ENCODE assay signal across 19 mouse cellular contexts in the genomic region with DNA sequence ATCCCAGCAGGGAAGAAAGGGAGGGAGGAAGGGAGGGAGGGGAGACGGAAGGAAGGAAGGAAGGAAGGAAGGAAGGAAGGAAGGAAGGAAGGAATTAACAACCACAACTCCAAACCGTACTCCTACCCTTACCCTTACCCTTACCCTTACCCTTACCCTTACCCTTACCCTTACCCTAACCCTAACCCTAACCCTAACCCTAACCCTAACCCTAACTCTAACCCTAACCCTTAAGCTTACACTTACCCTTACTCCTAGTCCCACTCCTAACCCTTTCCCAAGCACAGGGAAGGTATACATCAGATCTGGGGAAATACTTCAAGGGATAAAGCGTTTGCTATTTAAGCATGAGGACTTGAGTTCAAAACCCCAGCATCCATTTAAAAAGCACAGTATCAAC.
DNase-seq lines count a peak whose midpoint lies in the region; ATAC-seq and TF ChIP-seq lines count a peak whose summit lies in the region.
"Had no signal": no experiment of that assay in that cellular context is flagged by ENCODE, and none has a peak within 500 bp of the region (broad histone marks: within the 10 kb centered on the region; RNA-seq: fewer than 3 reads in every experiment).

No protein-coding gene starts in this region.

- 78% methylated on average over 3 of the region's 3 CpGs for WGBS in forebrain, embryonic 13.5 days
- 81% methylated on average over 3 of the region's 3 CpGs for WGBS in forebrain, embryonic 10.5 days
- 84% methylated on average over 3 of the region's 3 CpGs for WGBS in intestine, embryonic 14.5 days
- 89% methylated on average over 3 of the region's 3 CpGs for WGBS in intestine, postnatal 0 days
- 90% methylated on average over 3 of the region's 3 CpGs for WGBS in neural tube, embryonic 13.5 days
- 80% methylated on average over 3 of the region's 3 CpGs for WGBS in stomach, embryonic 16.5 days
- WGBS in midbrain, embryonic 14.5 days = 89% methylated on average over 3 of the region's 3 CpGs

- no peaks in the 10 kb centered on the region for H3K9me3 ChIP-seq in forebrain, embryonic 13.5 days (replicated peaks)
- no peaks in the 10 kb centered on the region for H3K9me3 ChIP-seq in forebrain, embryonic 10.5 days
- no peaks in the 10 kb centered on the region for H3K9me3 ChIP-seq in intestine, embryonic 14.5 days (ENCODE audit: control insufficient read depth, low read length)
- H3K9me3 ChIP-seq in intestine, postnatal 0 days (ENCODE audit: control insufficient read depth) = no peaks in the 10 kb centered on the region
- no peaks in the 10 kb centered on the region for H3K9me3 ChIP-seq in neural tube, embryonic 13.5 days
- no peaks in the 10 kb centered on the region for H3K9me3 ChIP-seq in stomach, embryonic 16.5 days (replicated peaks; ENCODE audit: control insufficient read depth, low read length)
- H3K9me3 ChIP-seq in midbrain, embryonic 14.5 days (ENCODE audit: control insufficient read depth, low read length) = no peaks in the 10 kb centered on the region
- H3K9me3 ChIP-seq: hindbrain, embryonic 12.5 days; limb, embryonic 15.5 days; midbrain, embryonic 13.5 days had no signal

- no peaks in the 10 kb centered on the region for H3K27me3 ChIP-seq in forebrain, embryonic 13.5 days
- H3K27me3 ChIP-seq in forebrain, embryonic 10.5 days (ENCODE audit: poor library complexity, severe bottlenecking) = no peaks in the 10 kb centered on the region
- no peaks in the 10 kb centered on the region for H3K27me3 ChIP-seq in intestine, embryonic 14.5 days (replicated peaks; ENCODE audit: control insufficient read depth, insufficient read depth, low read length)
- no peaks in the 10 kb centered on the region for H3K27me3 ChIP-seq in intestine, postnatal 0 days (replicated peaks; ENCODE audit: control insufficient read depth, insufficient read depth, low read length)
- no peaks in the 10 kb centered on the region for H3K27me3 ChIP-seq in neural tube, embryonic 13.5 days
- H3K27me3 ChIP-seq in stomach, embryonic 16.5 days (ENCODE audit: control insufficient read depth, insufficient read depth, low read length) = no peaks in the 10 kb centered on the region
- H3K27me3 ChIP-seq in midbrain, embryonic 14.5 days (ENCODE audit: control insufficient read depth, insufficient read depth, low read length) = no peaks in the 10 kb centered on the region
- H3K27me3 ChIP-seq: hindbrain, embryonic 12.5 days; limb, embryonic 15.5 days; midbrain, embryonic 13.5 days had no signal

- H3K4me3 ChIP-seq in forebrain, embryonic 13.5 days = no peak overlapping the region
- H3K4me3 ChIP-seq in forebrain, embryonic 10.5 days = no peak overlapping the region
- H3K4me3 ChIP-seq in intestine, embryonic 14.5 days (ENCODE audit: low read depth, low read length) = no peak overlapping the region
- H3K4me3 ChIP-seq in intestine, postnatal 0 days (ENCODE audit: low read depth, low read length) = no peak overlapping the region
- H3K4me3 ChIP-seq in neural tube, embryonic 13.5 days = no peak overlapping the region
- no peak overlapping the region for H3K4me3 ChIP-seq in stomach, embryonic 16.5 days (replicated peaks; ENCODE audit: low read length)
- no peak overlapping the region for H3K4me3 ChIP-seq in midbrain, embryonic 14.5 days (replicated peaks; ENCODE audit: low read depth, low read length)
- H3K4me3 ChIP-seq: hindbrain, embryonic 12.5 days; limb, embryonic 15.5 days; midbrain, embryonic 13.5 days had no signal

- H3K27ac ChIP-seq in forebrain, embryonic 13.5 days = peak overlapping the region; percentile 84
- H3K27ac ChIP-seq in forebrain, embryonic 10.5 days = no peak overlapping the region
- peak overlapping the region; percentile 85 for H3K27ac ChIP-seq in intestine, embryonic 14.5 days (ENCODE audit: low read depth)
- no peak overlapping the region for H3K27ac ChIP-seq in intestine, postnatal 0 days (ENCODE audit: low read depth, low read length)
- H3K27ac ChIP-seq in neural tube, embryonic 13.5 days (replicated peaks) = 0 out of 2 replicates have a peak overlapping the region, but pooled peaks have one; percentile 4
- peak overlapping the region; percentile 28; the same call in 1 of the 2 replicates for H3K27ac ChIP-seq in stomach, embryonic 16.5 days (ENCODE audit: low read length)
- no peak overlapping the region for H3K27ac ChIP-seq in midbrain, embryonic 14.5 days (replicated peaks; ENCODE audit: low read depth, low read length)
- H3K27ac ChIP-seq: hindbrain, embryonic 12.5 days had no signal

- TF ChIP-seq CTCF in intestine, postnatal 0 days (IDR thresholded peaks at IDR 0.05; ENCODE audit: low read depth) = no peak

- H3K4me1 ChIP-seq in forebrain, embryonic 13.5 days = peaks cover 43% of the 10 kb centered on the region
- peaks cover 28% of the 10 kb centered on the region for H3K4me1 ChIP-seq in forebrain, embryonic 10.5 days
- H3K4me1 ChIP-seq in intestine, embryonic 14.5 days (replicated peaks; ENCODE audit: control insufficient read depth, insufficient read depth, low read length) = peaks cover 23% of the 10 kb centered on the region
- no peaks in the 10 kb centered on the region for H3K4me1 ChIP-seq in intestine, postnatal 0 days (replicated peaks; ENCODE audit: control insufficient read depth, insufficient read depth, low read length)
- H3K4me1 ChIP-seq in neural tube, embryonic 13.5 days (replicated peaks) = peaks cover 33% of the 10 kb centered on the region
- peaks cover 14% of the 10 kb centered on the region for H3K4me1 ChIP-seq in stomach, embryonic 16.5 days (ENCODE audit: control insufficient read depth, insufficient read depth, low read length)
- peaks cover 15% of the 10 kb centered on the region; the same call in 1 of the 2 replicates for H3K4me1 ChIP-seq in midbrain, embryonic 14.5 days (ENCODE audit: control insufficient read depth, insufficient read depth, low read length)

- no peak overlapping the region for H3K9ac ChIP-seq in forebrain, embryonic 13.5 days
- no peak overlapping the region for H3K9ac ChIP-seq in intestine, embryonic 14.5 days (ENCODE audit: low read length)
- no peak overlapping the region for H3K9ac ChIP-seq in intestine, postnatal 0 days (ENCODE audit: low read depth, low read length)
- no peak overlapping the region for H3K9ac ChIP-seq in neural tube, embryonic 13.5 days
- H3K9ac ChIP-seq in stomach, embryonic 16.5 days (ENCODE audit: low read length) = no peak overlapping the region
- H3K9ac ChIP-seq in midbrain, embryonic 14.5 days (replicated peaks; ENCODE audit: low read length) = no peak overlapping the region
- H3K9ac ChIP-seq: hindbrain, embryonic 12.5 days; limb, embryonic 15.5 days; midbrain, embryonic 13.5 days had no signal

- H3K4me2 ChIP-seq in forebrain, embryonic 13.5 days = no peak overlapping the region
- H3K4me2 ChIP-seq in intestine, embryonic 14.5 days (ENCODE audit: low read length) = no peak overlapping the region
- H3K4me2 ChIP-seq in intestine, postnatal 0 days (replicated peaks; ENCODE audit: low read depth) = no peak overlapping the region
- H3K4me2 ChIP-seq in neural tube, embryonic 13.5 days = no peak overlapping the region
- no peak overlapping the region for H3K4me2 ChIP-seq in stomach, embryonic 16.5 days (ENCODE audit: low read depth, low read length)
- no peak overlapping the region for H3K4me2 ChIP-seq in midbrain, embryonic 14.5 days (ENCODE audit: low read length)
- H3K4me2 ChIP-seq: hindbrain, embryonic 12.5 days; limb, embryonic 15.5 days; midbrain, embryonic 13.5 days had no signal

- no peak for DNase-seq in forebrain, embryonic 10.5 days (ENCODE audit: extremely low spot score, low spot score)
- no peak for DNase-seq in intestine, embryonic 14.5 days (ENCODE audit: low spot score)
- DNase-seq in neural tube, embryonic 10.5 days (ENCODE audit: extremely low spot score, low spot score) = no peak
- no peak for DNase-seq in midbrain, embryonic 14.5 days
- DNase-seq: adrenal gland, adult 8-10 months; cerebellum, adult 11 months; cerebellum, postnatal 14 days; embryo, embryonic 11 days; gastrocnemius, postnatal 25 days; kidney, adult 18-20 months; kidney, postnatal 25 days; layer of hippocampus, adult 9-11 months had no signal

- H3K36me3 ChIP-seq in forebrain, embryonic 13.5 days (ENCODE audit: poor library complexity, severe bottlenecking) = peaks cover 6% of the 10 kb centered on the region; the same call in 1 of the 2 replicates
- peaks cover 16% of the 10 kb centered on the region for H3K36me3 ChIP-seq in forebrain, embryonic 10.5 days (replicated peaks)
- H3K36me3 ChIP-seq in intestine, embryonic 14.5 days (ENCODE audit: control insufficient read depth, insufficient read depth, low read length) = 0 out of 2 replicates have a peak, but pooled peaks cover 3% of the 10 kb centered on the region
- H3K36me3 ChIP-seq in intestine, postnatal 0 days (ENCODE audit: control insufficient read depth, insufficient read depth) = no peaks in the 10 kb centered on the region
- peaks cover 12% of the 10 kb centered on the region for H3K36me3 ChIP-seq in neural tube, embryonic 13.5 days
- H3K36me3 ChIP-seq in stomach, embryonic 16.5 days (ENCODE audit: control insufficient read depth, insufficient read depth, low read length) = no peaks in the 10 kb centered on the region
- H3K36me3 ChIP-seq in midbrain, embryonic 14.5 days (ENCODE audit: control insufficient read depth, insufficient read depth, low read length) = peaks cover 16% of the 10 kb centered on the region
- H3K36me3 ChIP-seq: limb, embryonic 15.5 days had no signal

- no peak for ATAC-seq in forebrain, embryonic 13.5 days
- no peak for ATAC-seq in intestine, embryonic 14.5 days (replicated peaks; ENCODE audit: low FRiP score, low TSS enrichment, low read depth)
- ATAC-seq in intestine, postnatal 0 days = no peak
- no peak for ATAC-seq in neural tube, embryonic 13.5 days (ENCODE audit: low read depth)
- no peak for ATAC-seq in stomach, embryonic 16.5 days (ENCODE audit: insufficient read depth, low FRiP score)
- no peak for ATAC-seq in midbrain, embryonic 14.5 days (ENCODE audit: low FRiP score, low TSS enrichment)
- ATAC-seq: midbrain, embryonic 13.5 days had no signal

Comparison
In these comparisons a context has a peak if more than half of its experiments do, and no peak if none do; other contexts are left out.
1. H3K27ac ChIP-seq: peak in forebrain, embryonic 13.5 days (single experiment), intestine, embryonic 14.5 days (single experiment), neural tube, embryonic 13.5 days (single experiment) and stomach, embryonic 16.5 days (single experiment); none in forebrain, embryonic 10.5 days (single experiment), intestine, postnatal 0 days (single experiment) and midbrain, embryonic 14.5 days (single experiment).